Mouse (Mus musculus) kidney, adult 11 months (tissue): ENCODE results near the gene Gm9944.
A peak's percentile ranks its signal among the peaks of the same experiment; 100 is the strongest.

Source experiments
- DNase-seq: peaks from one replicate; pipeline ENCODE4 v3.0.0; 2022

Gene Gm9944

GRCm38 (mm10) chr4:144453217-144453616 lies at the start of gene Gm9944:
Gene Gm9944, minus strand, starts transcription at chr4:144453317.
- DNase-seq, result no peak

GRCm38 (mm10) chr4:144493331-144493730 lies 40.2 kb upstream of the Gm9944 start:
- no peak for DNase-seq

- DNase-seq, result no peak
These were observed 15.0 kb upstream of the Gm9944 start for GRCm38 (mm10) chr4:144468091-144468490.

- DNase-seq, result no peak
These were observed 12.1 kb upstream of the Gm9944 start for GRCm38 (mm10) chr4:144465206-144465605.

- DNase-seq, result no peak
These were observed 10.5 kb upstream of the Gm9944 start, which contains the start of gene Aadacl3 for GRCm38 (mm10) chr4:144463656-144464055. Gene Aadacl3, minus strand, starts transcription at chr4:144463756.

GRCm38 (mm10) chr4:144448546-144448945 lies 4.6 kb downstream of the Gm9944 start:
- DNase-seq, result no peak

GRCm38 (mm10) chr4:144441582-144441981 lies 11.5 kb downstream of the Gm9944 start:
- DNase-seq, result no peak

- DNase-seq, result no peak
These were observed 12.0 kb downstream of the Gm9944 start for GRCm38 (mm10) chr4:144441095-144441494.

- DNase-seq, result no peak
These were observed 14.4 kb downstream of the Gm9944 start, which contains the start of gene 1700012P22Rik for GRCm38 (mm10) chr4:144438672-144439071. Gene 1700012P22Rik, minus strand, starts transcription at chr4:144438772.

- DNase-seq, result no peak
These were observed 19.9 kb downstream of the Gm9944 start for GRCm38 (mm10) chr4:144433216-144433615.

GRCm38 (mm10) chr4:144430723-144431122 lies 22.4 kb downstream of the Gm9944 start:
- no peak for DNase-seq

GRCm38 (mm10) chr4:144428868-144429267 lies 24.2 kb downstream of the Gm9944 start:
- DNase-seq, result peak; percentile 11

- DNase-seq, result no peak
These were observed 28.5 kb downstream of the Gm9944 start for GRCm38 (mm10) chr4:144424590-144424989.

GRCm38 (mm10) chr4:144420644-144421043 lies 32.5 kb downstream of the Gm9944 start:
- DNase-seq, result no peak

GRCm38 (mm10) chr4:144408290-144408689 lies 44.8 kb downstream of the Gm9944 start, which contains the start of gene Pramef12:
Gene Pramef12, minus strand, starts transcription at chr4:144408464.
- no peak for DNase-seq

- no peak for DNase-seq
These were observed 46.9 kb downstream of the Gm9944 start for GRCm38 (mm10) chr4:144406261-144406660.

- peak; percentile 9 for DNase-seq
These were observed 48.5 kb downstream of the Gm9944 start for GRCm38 (mm10) chr4:144404456-144405086.
